Mouse (Mus musculus) neural tube, embryonic 14.5 days (tissue): ENCODE data around the gene Msl3l2. TPM values are rescaled to one million over a fixed set of nuclear protein-coding genes. Genes with fewer than 3 reads are reported as not detected.
A peak's percentile ranks its signal among the peaks of the same experiment; 100 is the strongest.

Experiments
- ATAC-seq: fragments of 200-750 bp; cut with Nextera tagmentation; 2 replicates; pipeline ENCODE4 v1.8.0; 2017; ENCODE audit warnings: low read depth, mild to moderate bottlenecking, moderate TSS enrichment, moderate library complexity
- H3K27ac ChIP-seq: fragments of 300-500 bp; sonication (generic); 2 replicates; pipeline ENCODE4 v1.5.1; 2014; ENCODE audit warnings: low read depth, mild to moderate bottlenecking, control low read depth, low read length, moderate library complexity, mixed read lengths
- H3K27me3 ChIP-seq: fragments of 300-500 bp; sonication (generic); 2 replicates; pipeline ENCODE4 v1.6.1; 2014; ENCODE audit warnings: low read length; ENCODE audit not compliant: control insufficient read depth, insufficient read depth
- H3K36me3 ChIP-seq: fragments of 300-500 bp; sonication (generic); 2 replicates; pipeline ENCODE4 v1.6.1; 2014; ENCODE audit warnings: low read length, mixed read lengths; ENCODE audit not compliant: control insufficient read depth, insufficient read depth
- H3K4me1 ChIP-seq: fragments of 300-500 bp; sonication (generic); 2 replicates; pipeline ENCODE4 v1.6.1; 2014; ENCODE audit warnings: low read length; ENCODE audit not compliant: control insufficient read depth, insufficient read depth
- H3K4me2 ChIP-seq: fragments of 300-500 bp; sonication (generic); 2 replicates; pipeline ENCODE4 v1.6.1; 2014; ENCODE audit warnings: mild to moderate bottlenecking, low read depth, low read length, control low read depth
- H3K4me3 ChIP-seq: fragments of 300-500 bp; sonication (generic); 2 replicates; pipeline ENCODE4 v1.5.1; 2014; ENCODE audit warnings: low read depth, low read length, control low read depth, mixed read lengths
- H3K9ac ChIP-seq: fragments of 300-500 bp; sonication (generic); replicated peaks from 2 replicates; pipeline ENCODE4 v1.6.1; 2014; ENCODE audit warnings: low read depth, mild to moderate bottlenecking, control low read depth, low read length, mixed read lengths
- H3K9me3 ChIP-seq: fragments of 300-500 bp; sonication (generic); 2 replicates; pipeline ENCODE4 v1.6.1; 2016; ENCODE audit warnings: low read length; ENCODE audit not compliant: control insufficient read depth
- WGBS: fragments of 180-500 bp; shearing (Covaris S2); extraction: QIAGEN DNeasy Blood & Tissue Kit; methylation state at CpG from one replicate; pipeline ENCODE4 v1.1.7; 2014; 5-methylcytosine and 5-hydroxymethylcytosine counted together
- polyA plus RNA-seq: library from polyadenylated mRNA; unstranded; fragments of >200 nt; fragmentation: Nextera tagmentation; extraction: Ambion mirVana; gene quantifications from 2 replicates; pipeline ENCODE4 v1.2.1, GENCODE M21; 2014

Msl3l2 gene
- polyA plus RNA-seq, 1 experiment from 2014 or later, result 10.7 TPM

DNA sequence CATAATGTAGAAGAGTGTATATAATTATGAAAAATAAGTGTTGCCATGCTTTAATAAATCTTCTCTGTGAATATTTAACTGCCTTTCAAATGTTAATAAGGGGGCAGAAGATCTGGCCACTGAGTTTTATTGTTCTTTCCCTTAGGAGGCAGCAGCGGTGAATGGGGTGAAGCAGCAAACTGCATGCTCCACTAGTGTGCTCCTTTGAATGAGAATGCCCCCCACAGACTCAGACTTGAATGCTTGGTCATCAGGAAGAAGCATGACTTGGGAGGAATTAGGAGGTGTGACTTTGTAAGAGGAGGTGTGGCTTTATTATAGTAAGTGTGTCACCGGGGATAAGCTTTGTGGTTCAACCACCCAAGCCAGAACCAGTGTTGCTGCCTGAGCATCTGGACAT is 52.0 kb downstream of the Msl3l2 start:
- Histone ChIP-seq H3K27me3 (no peaks in the 10 kb centered on the region), H3K9me3 (no peaks in the 10 kb centered on the region), H3K36me3 (no peaks in the 10 kb centered on the region), H3K4me3 (no peak overlapping the region), H3K27ac (no peak overlapping the region), H3K9ac (no peak overlapping the region), H3K4me2 (no peak overlapping the region), H3K4me1 (no peaks in the 10 kb centered on the region)
- WGBS, result 27% methylated on average over 2 of the region's 2 CpGs
- no peak; the same call in 1 of the 2 replicates for ATAC-seq

GRCm38 (mm10) chr10:56164411-56164810 is 57.7 kb downstream of the Msl3l2 start:
- H3K9me3 ChIP-seq, result no peaks in the 10 kb centered on the region
- no peak overlapping the region for H3K9ac ChIP-seq
- ATAC-seq, result peak; percentile 6; the same call in 1 of the 2 replicates
- WGBS, result 53% methylated on average over 3 of the region's 3 CpGs
- H3K4me3 ChIP-seq, result no peak overlapping the region
- H3K27ac ChIP-seq, result no peak overlapping the region
- H3K27me3 ChIP-seq, result no peaks in the 10 kb centered on the region
- no peaks in the 10 kb centered on the region for H3K4me1 ChIP-seq
- H3K36me3 ChIP-seq, result no peaks in the 10 kb centered on the region
- no peak overlapping the region for H3K4me2 ChIP-seq

DNA sequence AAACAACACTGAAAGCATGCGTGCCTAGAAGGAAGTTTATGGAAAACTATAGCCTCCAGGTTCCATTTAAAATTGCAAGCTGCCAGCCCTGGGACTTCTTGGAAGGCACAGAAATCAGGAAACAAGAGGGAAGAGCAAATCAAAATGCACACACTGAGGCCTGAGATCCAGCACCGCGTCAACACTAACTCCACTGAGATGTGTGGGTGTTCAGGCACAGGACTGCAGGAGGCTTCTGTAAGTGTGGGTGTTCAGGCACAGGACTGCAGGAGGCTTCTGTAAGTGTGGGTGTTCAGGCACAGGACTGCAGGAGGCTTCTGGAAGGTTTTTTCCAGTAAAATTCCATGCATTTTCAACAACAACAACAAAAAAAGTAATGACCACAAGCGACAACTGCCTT is 59.0 kb downstream of the Msl3l2 start:
- Histone ChIP-seq H3K27me3 (no peaks in the 10 kb centered on the region), H3K4me1 (no peaks in the 10 kb centered on the region), H3K4me3 (no peak overlapping the region), H3K9ac (no peak overlapping the region), H3K27ac (no peak overlapping the region), H3K36me3 (no peaks in the 10 kb centered on the region), H3K4me2 (no peak overlapping the region), H3K9me3 (no peaks in the 10 kb centered on the region)
- WGBS, result 83% methylated on average over 4 of the region's 4 CpGs
- ATAC-seq, result no peak

Other genes starting within 250 kb of the Msl3l2 start
- gene Tbc1d32, start 121.8 kb downstream of the Msl3l2 start, polyA plus RNA-seq, result 2.7 and 3.1 TPM in 2 replicates